Mouse (Mus musculus): ENCODE measurements around the gene Mgat4d. TPM values are rescaled to one million over a fixed set of nuclear protein-coding genes. Genes with fewer than 3 reads are reported as not detected.
"Not testable (repeated sequence)": the region's sequence is repeated elsewhere in the genome, so short reads cannot be mapped to it uniquely, and the experiment has no call there.

The Mgat4d gene
- polyA plus RNA-seq, 1 experiment from 2014 or later = not detected

DNA sequence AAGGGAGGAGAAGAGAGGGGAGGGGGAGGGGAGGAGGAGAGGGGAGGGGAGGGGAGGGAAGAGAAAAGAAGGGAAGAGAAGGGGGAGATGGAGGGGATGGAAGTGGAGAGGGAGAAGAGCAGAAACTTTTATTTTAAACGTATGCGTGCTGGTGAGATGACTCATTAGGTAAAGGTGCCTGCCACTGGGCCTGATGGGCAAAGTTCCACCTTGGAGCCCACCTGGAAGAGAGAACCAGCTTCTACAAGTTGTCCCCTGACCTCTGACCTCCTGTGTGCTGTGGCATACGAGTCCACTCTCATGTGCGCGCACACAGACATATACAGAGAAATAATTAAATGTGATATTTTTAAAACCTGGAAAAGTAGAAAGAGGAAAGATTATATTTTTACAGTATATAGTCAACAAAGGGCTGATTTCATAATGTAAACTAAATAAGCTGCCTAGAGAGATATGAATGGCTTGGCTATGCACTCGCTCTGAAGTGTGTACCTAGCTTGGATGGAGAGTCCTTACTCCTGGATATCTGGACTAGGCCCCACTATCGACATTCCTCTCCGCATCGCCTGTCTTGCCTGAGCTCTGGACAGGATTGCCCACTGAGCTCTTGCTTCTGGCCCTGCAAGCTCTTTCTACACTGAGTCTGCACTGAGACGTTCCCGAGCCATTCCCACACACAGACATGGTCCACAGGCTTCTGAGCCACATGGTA, 70.7 kb downstream of the Mgat4d start:
- no peak overlapping the region for H3K4me3 ChIP-seq (ENCODE audit: low read depth, low read length)
- WGBS = 86% methylated on average over 11 of the region's 11 CpGs
- H3K27me3 ChIP-seq (replicated peaks; ENCODE audit: control insufficient read depth, insufficient read depth, low read length) = no peaks in the 10 kb centered on the region
- no peak overlapping the region for H3K27ac ChIP-seq (ENCODE audit: low read depth, low read length)
- H3K9me3 ChIP-seq (ENCODE audit: control insufficient read depth) = no peaks in the 10 kb centered on the region
- H3K4me2 ChIP-seq (replicated peaks; ENCODE audit: low read depth) = no peak overlapping the region
- no peak for TF ChIP-seq CTCF (IDR thresholded peaks at IDR 0.05; ENCODE audit: low read depth)
- no peak overlapping the region for H3K9ac ChIP-seq (ENCODE audit: low read depth, low read length)
- H3K4me1 ChIP-seq (replicated peaks; ENCODE audit: control insufficient read depth, insufficient read depth, low read length) = no peaks in the 10 kb centered on the region
- no peak for ATAC-seq
- no peaks in the 10 kb centered on the region for H3K36me3 ChIP-seq (ENCODE audit: control insufficient read depth, insufficient read depth)

DNA sequence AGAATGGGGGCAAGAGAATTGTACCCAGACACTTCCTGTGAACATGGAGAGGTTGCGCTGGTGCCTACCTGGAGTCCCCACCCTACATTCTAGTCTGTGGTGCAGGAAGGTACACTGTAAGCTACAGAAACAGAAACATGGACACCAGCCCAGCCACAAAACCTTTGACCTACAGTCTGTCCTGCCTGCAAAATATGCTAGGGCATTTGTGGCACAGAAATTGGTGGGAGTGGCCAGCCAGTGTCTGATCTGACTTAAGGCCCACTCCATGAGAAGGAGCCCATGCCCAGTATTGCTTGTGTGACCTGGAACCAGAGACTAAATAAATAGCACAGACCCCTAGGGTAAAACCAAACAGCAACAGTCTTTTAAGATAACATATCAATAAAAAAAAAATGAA, 73.1 kb downstream of the Mgat4d start:
- Histone ChIP-seq H3K9me3 (ENCODE audit: control insufficient read depth) (no peaks in the 10 kb centered on the region), H3K27me3 (replicated peaks; ENCODE audit: control insufficient read depth, insufficient read depth, low read length) (no peaks in the 10 kb centered on the region), H3K4me1 (replicated peaks; ENCODE audit: control insufficient read depth, insufficient read depth, low read length) (no peaks in the 10 kb centered on the region), H3K9ac (ENCODE audit: low read depth, low read length) (no peak overlapping the region), H3K36me3 (ENCODE audit: control insufficient read depth, insufficient read depth) (no peaks in the 10 kb centered on the region), H3K27ac (ENCODE audit: low read depth, low read length) (no peak overlapping the region), H3K4me2 (replicated peaks; ENCODE audit: low read depth) (no peak overlapping the region), H3K4me3 (ENCODE audit: low read depth, low read length) (no peak overlapping the region)
- 100% methylated on average over 1 of the region's 1 CpGs for WGBS
- no peak for TF ChIP-seq CTCF (IDR thresholded peaks at IDR 0.05; ENCODE audit: low read depth)
- no peak for ATAC-seq

DNA sequence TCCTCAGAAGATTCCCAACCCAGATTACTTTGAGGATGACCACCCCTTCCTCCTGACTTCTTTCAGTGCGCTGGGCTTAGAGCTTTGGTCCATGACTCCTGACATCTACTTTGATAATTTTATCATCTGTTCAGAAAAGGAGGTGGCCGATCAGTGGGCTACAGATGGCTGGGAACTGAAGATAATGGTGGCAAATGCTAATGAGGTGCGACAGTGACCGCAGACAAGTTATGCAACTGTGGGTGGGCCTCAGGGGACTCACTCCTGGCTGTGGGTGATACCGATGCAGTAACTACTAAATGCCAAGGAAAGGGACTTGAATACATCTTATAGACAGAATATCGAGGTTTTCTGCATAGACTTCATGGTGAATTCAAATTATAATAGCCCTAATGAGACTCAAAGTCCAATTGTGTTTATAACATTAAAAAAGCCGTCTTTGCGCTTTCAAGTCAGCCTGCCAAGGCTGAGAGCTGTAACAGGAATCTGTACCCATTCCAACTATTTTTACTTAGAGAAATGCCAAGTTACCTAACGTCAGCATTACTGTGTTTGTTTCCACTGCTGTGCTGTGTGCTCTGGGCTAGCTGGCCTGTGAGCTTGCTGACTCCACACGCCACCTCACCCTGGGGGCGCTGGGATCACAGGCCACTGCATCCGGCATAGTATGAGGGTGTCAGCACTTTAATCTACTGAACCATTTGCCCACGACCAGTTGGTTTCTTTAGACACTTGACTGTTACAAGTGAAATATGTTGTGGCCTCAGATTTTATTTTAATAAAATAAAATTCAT, 75.0 kb downstream of the Mgat4d start:
- H3K27ac ChIP-seq (ENCODE audit: low read depth, low read length) = no peak overlapping the region
- no peak overlapping the region for H3K9ac ChIP-seq (ENCODE audit: low read depth, low read length)
- no peaks in the 10 kb centered on the region for H3K4me1 ChIP-seq (replicated peaks; ENCODE audit: control insufficient read depth, insufficient read depth, low read length)
- no peak for ATAC-seq
- 77% methylated on average over 13 of the region's 13 CpGs for WGBS
- H3K9me3 ChIP-seq (ENCODE audit: control insufficient read depth) = no peaks in the 10 kb centered on the region
- no peak overlapping the region for H3K4me2 ChIP-seq (replicated peaks; ENCODE audit: low read depth)
- no peak for TF ChIP-seq CTCF (IDR thresholded peaks at IDR 0.05; ENCODE audit: low read depth)
- H3K36me3 ChIP-seq (ENCODE audit: control insufficient read depth, insufficient read depth) = no peaks in the 10 kb centered on the region
- no peak overlapping the region for H3K4me3 ChIP-seq (ENCODE audit: low read depth, low read length)
- H3K27me3 ChIP-seq (replicated peaks; ENCODE audit: control insufficient read depth, insufficient read depth, low read length) = no peaks in the 10 kb centered on the region

DNA sequence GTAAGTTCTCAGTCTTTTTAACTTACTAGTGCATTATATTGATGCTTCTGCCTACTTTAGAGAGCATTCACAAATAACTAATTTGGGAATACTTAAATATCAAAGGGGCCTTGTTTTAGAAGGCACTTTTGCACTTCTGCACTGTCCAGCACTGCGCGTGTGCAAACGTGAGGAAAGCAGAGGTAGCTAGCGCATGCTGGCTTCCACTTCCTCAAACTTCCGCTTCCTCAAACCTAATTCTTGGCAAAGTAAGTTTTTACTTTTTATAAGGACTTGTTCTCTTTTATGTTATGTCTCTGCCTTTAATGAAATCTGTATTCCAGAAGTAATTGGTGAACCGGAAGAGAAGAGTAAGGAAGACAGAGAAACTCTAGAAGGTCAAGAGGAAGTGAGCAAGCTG, 76.9 kb downstream of the Mgat4d start:
- WGBS = 88% methylated on average over 6 of the region's 6 CpGs
- ATAC-seq = no peak
- no peaks in the 10 kb centered on the region for H3K4me1 ChIP-seq (replicated peaks; ENCODE audit: control insufficient read depth, insufficient read depth, low read length)

DNA sequence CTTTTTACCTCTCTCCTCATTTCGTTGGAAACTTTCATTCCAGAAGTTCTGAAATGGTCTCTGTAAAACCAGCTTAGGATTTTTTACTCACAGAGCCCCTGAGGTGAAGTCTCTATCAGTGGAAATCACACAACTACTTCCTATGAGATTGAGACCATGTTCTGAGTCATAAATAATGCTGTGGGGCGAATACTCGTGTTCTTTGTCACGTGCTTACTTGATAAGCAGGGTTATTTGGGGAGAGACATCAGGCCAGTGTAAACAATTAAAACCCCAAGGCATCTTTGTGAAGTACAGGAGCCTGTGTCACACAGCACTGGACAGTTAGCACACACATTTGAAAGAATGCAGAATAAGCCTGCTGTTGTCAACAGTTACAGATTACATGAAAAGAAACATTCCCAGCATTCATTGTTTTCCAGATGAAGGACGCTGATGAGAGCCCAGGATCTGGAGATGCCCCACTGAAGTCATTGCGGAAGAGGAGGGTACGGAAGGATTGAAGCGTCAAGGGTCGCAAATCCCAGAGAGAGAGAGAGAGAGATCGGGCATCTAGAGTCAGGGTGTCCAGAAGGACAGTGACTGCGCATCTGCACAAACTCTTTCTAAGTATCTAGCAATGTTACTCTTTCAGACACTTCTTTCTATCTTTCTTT, 78.0 kb downstream of the Mgat4d start:
- TF ChIP-seq CTCF (IDR thresholded peaks at IDR 0.05; ENCODE audit: low read depth) = no peak
- H3K4me1 ChIP-seq (replicated peaks; ENCODE audit: control insufficient read depth, insufficient read depth, low read length) = no peaks in the 10 kb centered on the region
- no peaks in the 10 kb centered on the region for H3K27me3 ChIP-seq (replicated peaks; ENCODE audit: control insufficient read depth, insufficient read depth, low read length)
- 58% methylated on average over 11 of the region's 11 CpGs for WGBS
- no peak overlapping the region for H3K4me3 ChIP-seq (ENCODE audit: low read depth, low read length)
- ATAC-seq = no peak
- no peaks in the 10 kb centered on the region for H3K9me3 ChIP-seq (ENCODE audit: control insufficient read depth)
- no peaks in the 10 kb centered on the region for H3K36me3 ChIP-seq (ENCODE audit: control insufficient read depth, insufficient read depth)
- H3K4me2 ChIP-seq (replicated peaks; ENCODE audit: low read depth) = no peak overlapping the region
- H3K9ac ChIP-seq (ENCODE audit: low read depth, low read length) = no peak overlapping the region
- H3K27ac ChIP-seq (ENCODE audit: low read depth, low read length) = no peak overlapping the region

More for the DNA sequence above, 76.9 kb downstream of the Mgat4d start:
- Histone ChIP-seq H3K27ac (ENCODE audit: low read depth, low read length) (no peak overlapping the region), H3K36me3 (ENCODE audit: control insufficient read depth, insufficient read depth) (no peaks in the 10 kb centered on the region), H3K9me3 (ENCODE audit: control insufficient read depth) (no peaks in the 10 kb centered on the region), H3K27me3 (replicated peaks; ENCODE audit: control insufficient read depth, insufficient read depth, low read length) (no peaks in the 10 kb centered on the region), H3K4me3 (ENCODE audit: low read depth, low read length) (no peak overlapping the region), H3K9ac (ENCODE audit: low read depth, low read length) (no peak overlapping the region), H3K4me2 (replicated peaks; ENCODE audit: low read depth) (no peak overlapping the region)
- no peak for TF ChIP-seq CTCF (IDR thresholded peaks at IDR 0.05; ENCODE audit: low read depth)

DNA sequence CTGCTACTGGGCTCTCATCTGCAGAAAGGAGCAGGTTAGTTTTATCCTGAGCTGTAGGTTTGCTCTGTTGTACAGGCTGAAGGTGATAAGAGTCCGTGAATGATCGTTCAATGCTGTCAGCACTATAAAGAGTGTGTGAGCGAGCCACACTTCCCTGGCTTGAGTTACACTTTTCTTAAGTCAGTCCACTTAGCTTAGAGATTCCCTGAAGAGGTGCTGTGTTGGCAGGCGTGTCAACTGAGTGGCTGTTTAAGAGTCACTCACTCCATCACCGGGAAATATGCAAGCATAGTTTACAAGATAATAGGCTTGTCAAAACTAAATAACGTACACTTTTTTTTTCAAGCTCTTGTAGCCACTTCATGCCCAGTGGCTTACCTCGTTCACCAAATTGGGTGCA, 78.7 kb downstream of the Mgat4d start:
- WGBS = 46% methylated on average over 7 of the region's 7 CpGs
- Histone ChIP-seq H3K9me3 (ENCODE audit: control insufficient read depth) (no peaks in the 10 kb centered on the region), H3K4me3 (ENCODE audit: low read depth, low read length) (no peak overlapping the region), H3K36me3 (ENCODE audit: control insufficient read depth, insufficient read depth) (no peaks in the 10 kb centered on the region), H3K9ac (ENCODE audit: low read depth, low read length) (no peak overlapping the region), H3K27me3 (replicated peaks; ENCODE audit: control insufficient read depth, insufficient read depth, low read length) (no peaks in the 10 kb centered on the region), H3K27ac (ENCODE audit: low read depth, low read length) (no peak overlapping the region), H3K4me2 (replicated peaks; ENCODE audit: low read depth) (no peak overlapping the region), H3K4me1 (replicated peaks; ENCODE audit: control insufficient read depth, insufficient read depth, low read length) (no peaks in the 10 kb centered on the region)
- TF ChIP-seq CTCF (IDR thresholded peaks at IDR 0.05; ENCODE audit: low read depth) = no peak
- ATAC-seq = no peak

DNA sequence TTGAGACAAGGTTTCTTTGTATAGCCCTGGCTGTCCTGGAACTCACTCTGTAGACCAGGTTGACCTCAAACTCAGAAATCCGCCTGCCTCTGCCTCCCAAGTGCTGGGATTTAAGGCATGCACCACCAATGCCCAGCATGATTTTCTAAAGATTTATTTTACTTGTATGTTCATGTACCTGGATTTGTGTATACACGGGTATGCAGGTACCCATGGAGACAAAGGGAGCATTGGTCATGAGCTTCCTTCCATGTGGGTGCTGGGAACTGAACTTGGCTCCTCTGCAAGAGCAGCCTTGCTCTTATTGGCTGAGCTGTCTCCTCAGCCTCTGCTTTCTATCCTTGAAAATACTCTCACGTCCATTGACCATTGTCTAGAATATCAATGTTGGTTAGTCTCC, 80.3 kb downstream of the Mgat4d start:
- not testable (repeated sequence) for H3K4me3 ChIP-seq (ENCODE audit: low read depth, low read length); H3K9ac ChIP-seq (ENCODE audit: low read depth, low read length); H3K27ac ChIP-seq (ENCODE audit: low read depth, low read length); H3K4me1 ChIP-seq (replicated peaks; ENCODE audit: control insufficient read depth, insufficient read depth, low read length); ATAC-seq; H3K36me3 ChIP-seq (ENCODE audit: control insufficient read depth, insufficient read depth); H3K27me3 ChIP-seq (replicated peaks; ENCODE audit: control insufficient read depth, insufficient read depth, low read length); H3K4me2 ChIP-seq (replicated peaks; ENCODE audit: low read depth); H3K9me3 ChIP-seq (ENCODE audit: control insufficient read depth)
- 84% methylated on average over 3 of the region's 3 CpGs for WGBS
